Mouse (Mus musculus) CH12.LX (cell line): ENCODE measurements around the gene Itpr1. TPM values are rescaled to one million over a fixed set of nuclear protein-coding genes. Genes with fewer than 3 reads are reported as not detected.

Experiments
- DNase-seq: peaks from one replicate; pipeline ENCODE4 v3.0.0-alpha.2; 2013; ENCODE audit errors: extremely low read depth
- H3K27ac ChIP-seq: 2 replicates; pipeline ENCODE4 v1.5.1; 2012; ENCODE audit warnings: low read depth, mild to moderate bottlenecking, control low read depth, moderate library complexity; ENCODE audit not compliant: insufficient read depth
- H3K27me3 ChIP-seq: replicated peaks from 2 replicates; pipeline ENCODE3; 2012; ENCODE audit warnings: inconsistent platforms
- H3K36me3 ChIP-seq, 2 experiments: replicated peaks in 1 of 2; 2 replicates each; pipeline versions ENCODE3 to v1.6.1; 2012; ENCODE audit warnings: inconsistent platforms in 1 of 2, low read length in 1 of 2, mild to moderate bottlenecking in 1 of 2, mixed read lengths in 1 of 2, moderate library complexity in 1 of 2; ENCODE audit not compliant: control insufficient read depth in 1 of 2, insufficient read depth in 1 of 2
- H3K4me1 ChIP-seq, 2 experiments: 2 replicates each; pipeline ENCODE4 v1.6.1; 2012; ENCODE audit warnings: inconsistent platforms in 1 of 2, moderate library complexity in 1 of 2; ENCODE audit not compliant: insufficient read depth in 2 of 2, control insufficient read depth in 1 of 2
- H3K4me2 ChIP-seq: 2 replicates; pipeline ENCODE4 v1.6.1; 2012; ENCODE audit warnings: low read depth, mild to moderate bottlenecking, control low read depth; ENCODE audit not compliant: poor library complexity, insufficient read depth, severe bottlenecking
- H3K4me3 ChIP-seq, 3 experiments: fragments of 150-350 bp in 1 of 3; sonication (generic) in 1 of 3; replicated peaks in 1 of 3; 2 replicates each; pipeline versions ENCODE3 to v1.5.1; 2011 to 2012; ENCODE audit warnings: low read depth in 2 of 3, low read length in 2 of 3, mild to moderate bottlenecking in 2 of 3, moderate library complexity in 2 of 3, control low read depth in 1 of 3, improper control_type of control experiment in 1 of 3, inconsistent platforms in 1 of 3, mixed read lengths in 1 of 3; ENCODE audit not compliant: poor library complexity in 1 of 3
- H3K79me2 ChIP-seq: replicated peaks from 2 replicates; pipeline ENCODE4 v1.6.1; 2012; ENCODE audit warnings: mild to moderate bottlenecking, moderate library complexity; ENCODE audit not compliant: control insufficient read depth, poor library complexity, insufficient read depth, severe bottlenecking; ENCODE audit errors: extremely low read depth
- H3K9ac ChIP-seq: 2 replicates; pipeline ENCODE4 v1.6.1; 2012; ENCODE audit warnings: low read depth, mild to moderate bottlenecking, control low read depth, moderate library complexity; ENCODE audit not compliant: insufficient read depth
- H3K9me3 ChIP-seq: replicated peaks from 2 replicates; pipeline ENCODE3; 2012; ENCODE audit warnings: low read length, inconsistent platforms, mixed read lengths
- CHD1 ChIP-seq: IDR thresholded peaks from 2 replicates; pipeline ENCODE4 v1.6.1; 2012; ENCODE audit warnings: low read depth, low read length, improper control_type of control experiment, inconsistent platforms
- CHD2 ChIP-seq: IDR thresholded peaks from 2 replicates; pipeline ENCODE4 v1.6.1; 2011; ENCODE audit warnings: low read length, improper control_type of control experiment
- CTCF ChIP-seq, 2 experiments: IDR thresholded peaks in 1 of 2; conservative IDR thresholded peaks in 1 of 2; 2 replicates each; pipeline ENCODE4 v1.5.1; 2011 to 2012; ENCODE audit warnings: low read depth in 2 of 2, low read length in 2 of 2, improper control_type of control experiment in 1 of 2, inconsistent platforms in 1 of 2, mild to moderate bottlenecking in 1 of 2, moderate library complexity in 1 of 2
- E2F4 ChIP-seq: IDR thresholded peaks from 2 replicates; pipeline ENCODE4 v1.6.1; 2011; ENCODE audit warnings: low read depth, low read length, improper control_type of control experiment; ENCODE audit not compliant: insufficient replicate concordance
- ELF1 ChIP-seq: IDR thresholded peaks from 2 replicates; pipeline ENCODE4 v1.6.1; 2014; ENCODE audit warnings: low read depth, mild to moderate bottlenecking, inconsistent platforms, low read length, improper control_type of control experiment
- IRF4 ChIP-seq: IDR thresholded peaks from 2 replicates; pipeline ENCODE4 v1.6.1; 2014; ENCODE audit warnings: low read depth, mild to moderate bottlenecking, inconsistent platforms, low read length, improper control_type of control experiment
- JUND ChIP-seq: conservative IDR thresholded peaks from 2 replicates; pipeline ENCODE4 v1.6.1; 2011; ENCODE audit warnings: low read depth, low read length, improper control_type of control experiment
- MAX ChIP-seq: IDR thresholded peaks from 2 replicates; pipeline ENCODE4 v1.6.1; 2011; ENCODE audit warnings: low read length, improper control_type of control experiment
- MAZ ChIP-seq: IDR thresholded peaks from 2 replicates; pipeline ENCODE4 v1.6.1; 2012; ENCODE audit warnings: low read depth, mild to moderate bottlenecking, inconsistent platforms, low read length, improper control_type of control experiment, moderate library complexity
- MXI1 ChIP-seq: IDR thresholded peaks from 2 replicates; pipeline ENCODE4 v1.6.1; 2011; ENCODE audit warnings: mild to moderate bottlenecking, low read depth, low read length, improper control_type of control experiment
- MYC ChIP-seq: IDR thresholded peaks from 2 replicates; pipeline ENCODE4 v1.6.1; 2011; ENCODE audit warnings: low read depth, mild to moderate bottlenecking, improper control_type of control experiment, low read length
- NRF1 ChIP-seq: IDR thresholded peaks from 2 replicates; pipeline ENCODE4 v1.6.1; 2014; ENCODE audit warnings: low read depth, mild to moderate bottlenecking, inconsistent platforms, low read length, improper control_type of control experiment, moderate library complexity
- PAX5 ChIP-seq: IDR thresholded peaks from 2 replicates; pipeline ENCODE4 v1.6.1; 2012; ENCODE audit warnings: low read length, inconsistent platforms, mixed read lengths
- POLR2AphosphoS2 ChIP-seq: IDR thresholded peaks from 2 replicates; pipeline ENCODE4 v1.6.1; 2011; ENCODE audit warnings: low read depth, low read length, improper control_type of control experiment
- RAD21 ChIP-seq: IDR thresholded peaks from 2 replicates; pipeline ENCODE4 v1.6.1; 2011; ENCODE audit warnings: low read depth, mild to moderate bottlenecking, low read length, improper control_type of control experiment, moderate library complexity
- RCOR1 ChIP-seq: conservative IDR thresholded peaks from 2 replicates; pipeline ENCODE4 v1.6.1; 2012; ENCODE audit warnings: low read depth, mild to moderate bottlenecking, inconsistent platforms, low read length, improper control_type of control experiment
- TBP ChIP-seq: conservative IDR thresholded peaks from 2 replicates; pipeline ENCODE4 v1.6.1; 2011; ENCODE audit warnings: low read depth, low read length, improper control_type of control experiment
- UBTF ChIP-seq: IDR thresholded peaks from 2 replicates; pipeline ENCODE4 v1.6.1; 2012; ENCODE audit warnings: low read depth, mild to moderate bottlenecking, inconsistent platforms, low read length, improper control_type of control experiment, moderate library complexity
- ZC3H11A ChIP-seq: IDR thresholded peaks from 2 replicates; pipeline ENCODE4 v1.6.1; 2012; ENCODE audit warnings: low read depth, mild to moderate bottlenecking, inconsistent platforms, low read length, improper control_type of control experiment
- ZMIZ1 ChIP-seq: IDR thresholded peaks from 2 replicates; pipeline ENCODE4 v1.6.1; 2012; ENCODE audit warnings: low read depth, mild to moderate bottlenecking, inconsistent platforms, low read length, improper control_type of control experiment
- dilution Hi-C: fragments of 300-500 bp; cut with MboI; formaldehyde crosslinking; loops from 2 replicates; pipeline ENCODE4 v1.14.3; 2020; ENCODE audit warnings: low sequenced_read_pairs; ENCODE audit not compliant: extremely low pct_unique_long_range_greater_than_20kb, extremely low pct_ligation_motif_present
- in situ Hi-C: fragments of 300-500 bp; cut with MboI; formaldehyde crosslinking; loops from 3 replicates; pipeline ENCODE4 v1.14.3; 2019; ENCODE audit warnings: low sequenced_read_pairs, low pct_ligation_motif_present, low pct_unique_long_range_greater_than_20kb, mixed read lengths
- polyA plus RNA-seq: library from polyadenylated mRNA; unstranded; fragments of >175 nt; gene quantifications from 2 replicates; pipeline ENCODE4 v1.2.1, GENCODE M21; 2012; ENCODE audit warnings: low read depth; ENCODE audit not compliant: insufficient read length
- total RNA-seq, 2 experiments: library from RNA; depleted of rRNA; stranded (reverse); fragments of 300-350 nt in 1 of 2; fragments of >200 nt in 1 of 2; gene quantifications; 2 replicates each; pipeline ENCODE4 v1.2.3; 2012 to 2014

Itpr1 gene
- total and polyA plus RNA-seq, 3 experiments: 42.8 to 73.1 (median 53.4) TPM

DNA sequence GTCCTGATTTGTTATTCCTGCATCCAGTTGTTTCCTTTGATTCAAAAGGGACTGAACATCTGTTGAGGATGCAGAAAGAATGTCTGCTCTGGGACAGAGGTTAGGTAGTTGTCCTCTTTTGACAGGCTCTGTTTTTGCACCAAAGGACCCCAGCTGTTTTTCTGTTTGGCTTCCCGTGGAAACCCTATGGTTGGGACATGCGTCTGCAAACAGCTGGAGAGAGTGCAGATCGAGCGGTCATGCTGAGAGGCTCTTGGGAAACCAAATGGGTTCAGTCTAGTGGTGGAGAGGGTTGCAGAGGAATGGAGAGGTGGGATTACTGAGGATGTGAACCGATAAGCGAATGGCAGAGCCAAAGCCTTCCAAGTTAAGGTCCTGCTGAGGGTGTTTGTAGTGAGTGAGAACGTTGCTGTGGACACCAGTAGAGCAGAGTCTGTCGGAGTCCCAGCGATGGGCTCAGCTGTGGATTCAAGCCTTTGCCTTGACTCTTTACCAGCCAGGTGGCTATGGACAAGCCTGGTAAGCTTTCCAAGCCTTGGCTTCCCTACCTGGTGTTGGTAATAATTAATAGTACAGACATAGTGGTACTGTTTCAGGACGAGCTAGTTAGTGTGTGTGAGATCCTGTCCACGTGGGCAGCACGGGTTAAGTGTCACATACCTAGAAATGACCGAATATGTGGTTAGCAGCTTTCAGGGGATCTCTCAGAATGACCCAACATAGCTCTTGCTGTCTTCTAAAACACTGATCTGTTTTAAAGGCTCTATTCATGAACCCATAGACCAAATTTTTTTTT lies 39.9 kb downstream of the Itpr1 start:
- H3K9me3 ChIP-seq: no peaks in the 10 kb centered on the region
- no peak overlapping the region for H3K4me2 ChIP-seq
- H3K27me3 ChIP-seq: no peaks in the 10 kb centered on the region
- no peak for DNase-seq
- no peak overlapping the region for H3K27ac ChIP-seq
- TF ChIP-seq NRF1: no peak
- TF ChIP-seq CHD2: no peak
- TF ChIP-seq MAX: no peak
- no peak for TF ChIP-seq PAX5
- no peak for TF ChIP-seq RCOR1
- TF ChIP-seq MXI1: no peak
- peaks cover 19% of the 10 kb centered on the region for H3K79me2 ChIP-seq
- dilution Hi-C loops: no loop called here
- no peak overlapping the region for H3K4me3 ChIP-seq
- peaks cover 0 to 74% of the 10 kb centered on the region in 2 experiments for H3K36me3 ChIP-seq
- H3K9ac ChIP-seq: no peak overlapping the region
- peaks cover 3 to 50% of the 10 kb centered on the region in 2 experiments; a peak in 3 of 4 replicates for H3K4me1 ChIP-seq
- in situ Hi-C loops: no loop called here

DNA sequence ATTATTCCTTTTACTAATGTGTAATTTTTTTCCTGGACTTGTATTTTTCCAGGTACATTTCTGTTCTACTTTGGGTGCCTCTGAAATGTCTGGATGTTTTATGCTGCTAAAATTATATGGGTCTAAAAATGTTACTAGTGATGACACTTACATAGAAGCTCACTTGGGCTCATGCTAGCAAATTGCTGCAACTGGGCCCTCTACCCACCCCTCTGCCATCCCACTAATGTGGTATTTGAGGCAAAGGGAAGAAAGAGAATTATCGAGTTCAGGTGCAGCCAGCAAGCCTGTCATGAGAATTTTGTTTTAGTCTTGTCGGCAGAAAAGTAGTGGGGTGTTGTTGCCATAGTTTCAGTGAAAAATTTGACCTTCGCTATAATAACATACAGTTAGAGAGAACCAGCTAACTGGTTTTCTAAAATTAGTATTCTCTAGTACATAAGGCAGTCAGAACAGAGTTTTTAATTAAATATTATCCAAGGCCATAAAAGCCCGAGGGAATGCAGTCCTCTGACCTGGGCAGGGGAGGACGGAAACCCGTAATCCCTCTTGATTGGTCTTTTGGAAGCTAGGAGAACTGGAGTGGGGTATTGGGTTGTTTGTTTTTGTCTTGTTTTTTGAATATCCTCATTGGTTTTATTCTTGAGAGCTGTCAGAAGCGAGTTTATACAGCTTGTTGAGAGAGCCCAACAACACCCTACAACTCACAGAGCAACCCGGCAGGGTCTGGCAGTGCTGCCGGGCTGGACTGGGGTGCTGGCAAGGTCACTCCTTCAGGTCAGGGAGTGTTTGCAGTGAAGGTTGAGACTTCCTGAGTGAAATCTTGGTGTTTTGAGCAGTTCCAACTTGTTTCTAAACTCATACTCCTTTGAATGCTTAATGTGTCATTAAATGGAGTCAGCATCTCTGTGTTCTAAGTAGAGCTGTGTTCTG lies 41.5 kb downstream of the Itpr1 start:
- dilution Hi-C loops: no loop called here
- H3K4me2 ChIP-seq: no peak overlapping the region

DNA sequence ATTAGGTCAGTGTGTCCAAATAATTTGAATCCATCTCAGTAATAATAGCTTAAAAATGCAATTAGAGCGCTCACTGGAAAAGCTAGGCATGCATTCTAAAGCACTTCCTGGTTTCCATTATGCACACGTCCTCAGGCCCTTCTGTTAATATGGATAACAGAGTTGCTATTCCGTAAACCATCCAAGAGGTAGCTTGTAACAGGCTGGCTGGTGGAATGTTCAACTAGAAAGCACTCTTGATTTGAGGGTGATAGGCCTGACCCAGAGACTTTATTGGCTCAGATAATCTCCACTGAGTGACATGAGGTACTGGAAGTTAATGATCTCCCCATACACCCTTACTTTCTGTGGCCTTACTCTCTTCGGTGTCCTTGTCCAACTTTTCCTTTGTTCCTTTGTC lies 43.0 kb downstream of the Itpr1 start:
- in situ Hi-C loops (no loop called here), dilution Hi-C loops (no loop called here)
- no peak for DNase-seq
- Histone ChIP-seq H3K9me3 (no peaks in the 10 kb centered on the region), H3K9ac (no peak overlapping the region), H3K79me2 (peaks cover 36% of the 10 kb centered on the region), H3K4me2 (no peak overlapping the region), H3K27me3 (no peaks in the 10 kb centered on the region), H3K4me3 (no peak overlapping the region), H3K27ac (no peak overlapping the region), H3K4me1 (peaks cover 9 to 64% of the 10 kb centered on the region in 2 experiments; a peak in 3 of 4 replicates), H3K36me3 (peaks cover 0 to 49% of the 10 kb centered on the region in 2 experiments)
- TF ChIP-seq ELF1: no peak
- TF ChIP-seq POLR2AphosphoS2: no peak
- no peak for TF ChIP-seq CHD1
- no peak for TF ChIP-seq IRF4
- TF ChIP-seq UBTF: no peak
- TF ChIP-seq RAD21: no peak
- TF ChIP-seq CTCF (conservative IDR thresholded peaks at IDR 0.05 in 1 of 2, IDR thresholded peaks at IDR 0.05 in 1 of 2; ENCODE audit: low read depth in 2 of 2, low read length in 2 of 2): no peak
- TF ChIP-seq ZMIZ1: no peak
- no peak for TF ChIP-seq E2F4
- no peak for TF ChIP-seq MAX

More for the DNA sequence above, 41.5 kb downstream of the Itpr1 start:
- H3K27me3 ChIP-seq: no peaks in the 10 kb centered on the region
- H3K79me2 ChIP-seq: peaks cover 26% of the 10 kb centered on the region
- no peak for DNase-seq
- no peaks in the 10 kb centered on the region for H3K9me3 ChIP-seq
- H3K9ac ChIP-seq: no peak overlapping the region
- H3K4me3 ChIP-seq: no peak overlapping the region
- in situ Hi-C loops: no loop called here
- peaks cover 0 to 50% of the 10 kb centered on the region in 2 experiments; a peak in 2 of 4 replicates for H3K4me1 ChIP-seq
- H3K27ac ChIP-seq: no peak overlapping the region
- H3K36me3 ChIP-seq: peaks cover 0 to 60% of the 10 kb centered on the region in 2 experiments
- TF ChIP-seq E2F4 (no peak), MAX (no peak), MAZ (no peak), PAX5 (no peak), TBP (no peak), POLR2AphosphoS2 (no peak), JUND (no peak), MYC (no peak), ZC3H11A (no peak)
